Mouse (Mus musculus): Measurements from ENCODE around the gene Bcl2l12. TPM values are rescaled to one million over a fixed set of nuclear protein-coding genes. Genes with fewer than 3 reads are reported as not detected.

The Bcl2l12 gene
- polyA plus RNA-seq, 1 experiment, result 6.1 TPM

- Histone ChIP-seq H3K4me3 (replicated peaks) (peak overlapping the region; percentile 58), H3K4me1 (ENCODE audit: control insufficient read depth) (peaks cover 49% of the 10 kb centered on the region), H3K27me3 (ENCODE audit: control insufficient read depth) (peaks cover 14% of the 10 kb centered on the region), H3K36me3 (ENCODE audit: control insufficient read depth) (peaks cover under 1% of the 10 kb centered on the region), H3K9me3 (ENCODE audit: control insufficient read depth, low read length) (no peaks in the 10 kb centered on the region)
- TF ChIP-seq GATA1 (IDR thresholded peaks at IDR 0.05; ENCODE audit: low read length), result no peak
- no peak for TF ChIP-seq TAL1 (IDR thresholded peaks at IDR 0.05; ENCODE audit: low read length)
Observed at GRCm38 (mm10) chr7:44970231-44970691, 28.3 kb downstream of the Bcl2l12 start.

GRCm38 (mm10) chr7:44966638-44967037, 31.9 kb downstream of the Bcl2l12 start:
- no peak for TF ChIP-seq GATA1 (IDR thresholded peaks at IDR 0.05; ENCODE audit: low read length)
- no peak for TF ChIP-seq TAL1 (IDR thresholded peaks at IDR 0.05; ENCODE audit: low read length)
- no peak overlapping the region for H3K4me3 ChIP-seq (replicated peaks)
- H3K9me3 ChIP-seq (ENCODE audit: control insufficient read depth, low read length), result no peaks in the 10 kb centered on the region
- peaks cover 37% of the 10 kb centered on the region for H3K4me1 ChIP-seq (ENCODE audit: control insufficient read depth)
- H3K36me3 ChIP-seq (ENCODE audit: control insufficient read depth), result no peaks in the 10 kb centered on the region
- peaks cover 12% of the 10 kb centered on the region for H3K27me3 ChIP-seq (ENCODE audit: control insufficient read depth)

- H3K9me3 ChIP-seq (ENCODE audit: control insufficient read depth, low read length), result no peaks in the 10 kb centered on the region
- H3K27me3 ChIP-seq (ENCODE audit: control insufficient read depth), result peaks cover 7% of the 10 kb centered on the region
- H3K36me3 ChIP-seq (ENCODE audit: control insufficient read depth), result no peaks in the 10 kb centered on the region
- no peak overlapping the region for H3K4me3 ChIP-seq (replicated peaks)
- TF ChIP-seq TAL1 (IDR thresholded peaks at IDR 0.05; ENCODE audit: low read length) (no peak), GATA1 (IDR thresholded peaks at IDR 0.05; ENCODE audit: low read length) (no peak)
- peaks cover 31% of the 10 kb centered on the region for H3K4me1 ChIP-seq (ENCODE audit: control insufficient read depth)
Observed at GRCm38 (mm10) chr7:44965975-44966374, 32.5 kb downstream of the Bcl2l12 start.

GRCm38 (mm10) chr7:44964990-44965389, 33.5 kb downstream of the Bcl2l12 start:
- peaks cover 22% of the 10 kb centered on the region for H3K4me1 ChIP-seq (ENCODE audit: control insufficient read depth)
- H3K27me3 ChIP-seq (ENCODE audit: control insufficient read depth), result no peaks in the 10 kb centered on the region; the same call in 1 of the 2 replicates
- H3K36me3 ChIP-seq (ENCODE audit: control insufficient read depth), result no peaks in the 10 kb centered on the region
- no peak for TF ChIP-seq TAL1 (IDR thresholded peaks at IDR 0.05; ENCODE audit: low read length)
- TF ChIP-seq GATA1 (IDR thresholded peaks at IDR 0.05; ENCODE audit: low read length), result no peak
- no peaks in the 10 kb centered on the region for H3K9me3 ChIP-seq (ENCODE audit: control insufficient read depth, low read length)
- H3K4me3 ChIP-seq (replicated peaks), result no peak overlapping the region

DNA sequence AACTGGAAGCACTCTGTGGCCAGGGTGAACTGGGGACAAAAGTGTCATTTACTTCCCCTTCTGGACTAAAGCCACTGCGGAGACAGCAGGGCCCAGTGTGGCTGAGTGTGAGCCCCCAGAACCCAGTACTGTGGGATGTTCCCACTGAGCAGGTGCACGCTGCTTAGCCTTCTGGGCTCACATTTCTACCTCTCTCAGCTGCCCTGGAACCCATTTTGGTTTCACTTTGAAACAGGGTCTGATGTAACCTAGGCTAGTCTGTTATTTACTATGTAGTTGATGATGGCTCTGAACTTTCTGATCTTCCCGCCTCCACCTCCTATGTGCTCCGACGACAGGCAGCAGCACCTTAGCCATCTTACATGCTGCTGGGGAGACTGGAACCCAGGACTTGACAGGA, 35.7 kb downstream of the Bcl2l12 start:
- Histone ChIP-seq H3K36me3 (ENCODE audit: control insufficient read depth) (no peaks in the 10 kb centered on the region), H3K9me3 (ENCODE audit: control insufficient read depth, low read length) (no peaks in the 10 kb centered on the region), H3K27me3 (ENCODE audit: control insufficient read depth) (no peaks in the 10 kb centered on the region; the same call in 1 of the 2 replicates), H3K4me1 (ENCODE audit: control insufficient read depth) (peaks cover 26% of the 10 kb centered on the region), H3K4me3 (replicated peaks) (no peak overlapping the region)
- TF ChIP-seq GATA1 (IDR thresholded peaks at IDR 0.05; ENCODE audit: low read length), result no peak
- TF ChIP-seq TAL1 (IDR thresholded peaks at IDR 0.05; ENCODE audit: low read length), result no peak

DNA sequence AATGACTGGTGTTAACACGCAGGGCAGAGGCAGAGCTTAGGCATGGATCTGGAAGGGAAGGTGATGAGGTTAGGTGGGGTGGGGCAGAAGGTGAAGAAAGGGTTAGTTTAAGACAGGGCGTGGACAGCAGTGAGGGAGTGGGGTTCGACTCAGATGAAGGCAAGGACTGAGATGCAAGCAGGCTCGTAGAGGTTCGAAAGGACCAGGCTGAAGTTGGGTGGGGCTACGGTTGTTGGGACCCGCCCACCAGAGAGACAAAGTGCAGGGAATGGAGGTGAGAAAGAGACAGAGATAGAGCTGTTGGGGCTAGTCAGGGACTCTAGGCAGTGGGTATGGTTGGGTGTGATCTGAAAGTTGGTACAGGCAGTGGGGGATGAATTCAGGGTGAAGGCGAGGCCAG, 36.2 kb downstream of the Bcl2l12 start:
- H3K9me3 ChIP-seq (ENCODE audit: control insufficient read depth, low read length), result no peaks in the 10 kb centered on the region
- no peaks in the 10 kb centered on the region; the same call in 1 of the 2 replicates for H3K27me3 ChIP-seq (ENCODE audit: control insufficient read depth)
- peaks cover 26% of the 10 kb centered on the region for H3K4me1 ChIP-seq (ENCODE audit: control insufficient read depth)
- H3K4me3 ChIP-seq (replicated peaks), result no peak overlapping the region
- no peaks in the 10 kb centered on the region for H3K36me3 ChIP-seq (ENCODE audit: control insufficient read depth)
- no peak for TF ChIP-seq TAL1 (IDR thresholded peaks at IDR 0.05; ENCODE audit: low read length)
- no peak for TF ChIP-seq GATA1 (IDR thresholded peaks at IDR 0.05; ENCODE audit: low read length)

GRCm38 (mm10) chr7:44960512-44960910, 38.0 kb downstream of the Bcl2l12 start:
- H3K4me1 ChIP-seq (ENCODE audit: control insufficient read depth), result peaks cover 26% of the 10 kb centered on the region
- H3K9me3 ChIP-seq (ENCODE audit: control insufficient read depth, low read length), result no peaks in the 10 kb centered on the region
- H3K4me3 ChIP-seq (replicated peaks), result no peak overlapping the region
- TF ChIP-seq TAL1 (IDR thresholded peaks at IDR 0.05; ENCODE audit: low read length), result no peak
- no peak for TF ChIP-seq GATA1 (IDR thresholded peaks at IDR 0.05; ENCODE audit: low read length)
- no peaks in the 10 kb centered on the region; the same call in 1 of the 2 replicates for H3K27me3 ChIP-seq (ENCODE audit: control insufficient read depth)
- no peaks in the 10 kb centered on the region for H3K36me3 ChIP-seq (ENCODE audit: control insufficient read depth)

DNA sequence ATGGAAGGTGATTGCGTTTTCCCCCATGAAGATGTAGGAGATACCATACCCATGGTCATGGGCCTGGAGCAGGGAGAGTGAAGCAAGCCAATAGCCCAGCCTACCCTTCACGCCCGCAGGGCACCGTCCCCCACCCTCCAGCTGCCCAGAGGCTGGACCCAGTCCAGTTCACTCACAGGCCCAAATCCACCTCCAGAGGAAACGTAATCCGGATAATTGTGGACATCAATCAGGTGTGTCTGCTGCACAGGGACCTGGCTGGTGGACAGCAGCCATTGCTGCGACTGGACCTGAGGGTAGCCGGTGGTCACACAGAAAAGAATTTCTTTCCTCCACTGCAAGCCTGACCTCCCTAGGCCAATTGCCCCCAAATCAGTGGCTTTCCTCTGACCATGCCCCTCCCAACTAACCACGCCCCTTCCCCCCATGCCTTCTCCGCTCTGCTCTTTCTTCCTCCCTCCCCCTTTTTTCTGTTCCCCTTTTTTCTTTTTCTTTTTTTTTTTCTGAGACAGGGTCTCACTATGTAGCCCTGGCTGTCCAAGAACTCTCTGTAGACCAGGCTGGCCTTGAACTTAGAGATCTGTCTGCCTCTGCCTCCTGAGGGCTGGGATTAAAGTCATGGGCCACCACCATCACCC, 38.5 kb downstream of the Bcl2l12 start:
- TF ChIP-seq TAL1 (IDR thresholded peaks at IDR 0.05; ENCODE audit: low read length) (no peak), GATA1 (IDR thresholded peaks at IDR 0.05; ENCODE audit: low read length) (no peak)
- no peaks in the 10 kb centered on the region for H3K36me3 ChIP-seq (ENCODE audit: control insufficient read depth)
- H3K4me1 ChIP-seq (ENCODE audit: control insufficient read depth), result peaks cover 26% of the 10 kb centered on the region
- H3K27me3 ChIP-seq (ENCODE audit: control insufficient read depth), result no peaks in the 10 kb centered on the region; the same call in 1 of the 2 replicates
- H3K4me3 ChIP-seq (replicated peaks), result no peak overlapping the region
- H3K9me3 ChIP-seq (ENCODE audit: control insufficient read depth, low read length), result no peaks in the 10 kb centered on the region

GRCm38 (mm10) chr7:44959281-44959680, 39.2 kb downstream of the Bcl2l12 start:
- TF ChIP-seq GATA1 (IDR thresholded peaks at IDR 0.05; ENCODE audit: low read length) (no peak), TAL1 (IDR thresholded peaks at IDR 0.05; ENCODE audit: low read length) (no peak)
- Histone ChIP-seq H3K4me3 (replicated peaks) (no peak overlapping the region), H3K9me3 (ENCODE audit: control insufficient read depth, low read length) (no peaks in the 10 kb centered on the region), H3K36me3 (ENCODE audit: control insufficient read depth) (no peaks in the 10 kb centered on the region), H3K27me3 (ENCODE audit: control insufficient read depth) (no peaks in the 10 kb centered on the region; the same call in 1 of the 2 replicates), H3K4me1 (ENCODE audit: control insufficient read depth) (peaks cover 26% of the 10 kb centered on the region)
